Mouse (Mus musculus) megakaryocyte, embryonic 14.5 days (primary cell): Measurements from ENCODE around the gene Npr2.

ENCODE experiments used
- FLI1 ChIP-seq: IDR thresholded peaks from 2 replicates; pipeline ENCODE4 v1.6.1; 2012; ENCODE audit warnings: low read length, inconsistent platforms, mixed read lengths
- GATA1 ChIP-seq: IDR thresholded peaks from 3 replicates; pipeline ENCODE4 v1.6.1; 2012; ENCODE audit warnings: mixed read lengths, low read length, inconsistent platforms, borderline replicate concordance

GRCm38 (mm10) chr4:43695249-43695671 is 63.5 kb downstream of the Npr2 start:
- TF ChIP-seq GATA1 (no peak), FLI1 (no peak)
